Mouse (Mus musculus) hematopoietic stem cell, adult 5-6 weeks (primary cell): Measurements from ENCODE around the gene Haus5. TPM values are rescaled to one million over a fixed set of nuclear protein-coding genes. Genes with fewer than 3 reads are reported as not detected.

Experiments
- total RNA-seq: library from RNA; stranded (forward); fragments of 172-1452, 232-1000 nt; gene quantifications from 2 replicates; pipeline ENCODE4 v1.2.3, GENCODE M21; 2017

Haus5 gene
- total RNA-seq, 1 experiment from 2014 or later: 16.2 TPM

Other genes starting within 250 kb of the Haus5 start
- 11.6 and 14.3 TPM in 2 replicates for gene Hcst, start 245.1 kb downstream of the Haus5 start, total RNA-seq
- 40.3 and 45.4 TPM in 2 replicates for gene Nfkbid, start 243.3 kb downstream of the Haus5 start, total RNA-seq
- gene Aplp1, start 219.5 kb downstream of the Haus5 start, total RNA-seq: not detected in 2 replicates
- not detected in 2 replicates for gene Kirrel2, start 207.3 kb downstream of the Haus5 start, total RNA-seq
- 0.55 and 1.4 TPM in 2 replicates for gene Nphs1, start 206.7 kb downstream of the Haus5 start, total RNA-seq
- not detected in 2 replicates for gene Prodh2, start 171.4 kb downstream of the Haus5 start, total RNA-seq
- 10.3 and 15.1 TPM in 2 replicates for gene Arhgap33, start 129.9 kb downstream of the Haus5 start, total RNA-seq
- gene Hspb6, start 112.8 kb downstream of the Haus5 start, total RNA-seq: 1.6 and 2.7 TPM in 2 replicates
- 14.4 and 17.1 TPM in 2 replicates for gene Proser3, start 112.7 kb downstream of the Haus5 start, total RNA-seq
- 19.6 and 39.0 TPM in 2 replicates for gene Lin37, start 105.2 kb downstream of the Haus5 start, total RNA-seq
- 79.4 and 148 TPM in 2 replicates for gene U2af1l4, start 101.7 kb downstream of the Haus5 start, total RNA-seq
- gene Gm49396, start 101.7 kb downstream of the Haus5 start, total RNA-seq: 5.0 and 9.4 TPM in 2 replicates
- gene Psenen, start 101.4 kb downstream of the Haus5 start, total RNA-seq: 122 and 158 TPM in 2 replicates
- 0.63 TPM in 1 of 2 replicates, not detected in the other for gene Igflr1, start 99.6 kb downstream of the Haus5 start, total RNA-seq
- 18.7 and 26.5 TPM in 2 replicates for gene Kmt2b, start 76.3 kb downstream of the Haus5 start, total RNA-seq
- not detected in 2 replicates for gene Zbtb32, start 66.1 kb downstream of the Haus5 start, total RNA-seq
- gene Upk1a, start 52.1 kb downstream of the Haus5 start, total RNA-seq: not detected in 2 replicates
- 272 and 375 TPM in 2 replicates for gene Cox6b1, start 38.8 kb downstream of the Haus5 start, total RNA-seq
- not detected in 2 replicates for gene Etv2, start 29.1 kb downstream of the Haus5 start, total RNA-seq
- 17.5 and 44.4 TPM in 2 replicates for gene Rbm42, start 14.7 kb downstream of the Haus5 start, total RNA-seq
- gene Pmis2, start 6.6 kb upstream of the Haus5 start, total RNA-seq: not detected in 2 replicates
- gene 2200002J24Rik, start 33.9 kb upstream of the Haus5 start, total RNA-seq: not detected in 2 replicates
- 0.25 TPM in 1 of 2 replicates, not detected in the other for gene Atp4a, start 47.2 kb upstream of the Haus5 start, total RNA-seq
- gene Tmem147, start 64.5 kb upstream of the Haus5 start, total RNA-seq: 34.0 and 38.9 TPM in 2 replicates
- not detected in 2 replicates for gene Gapdhs, start 78.7 kb upstream of the Haus5 start, total RNA-seq
- 0.25 and 2.8 TPM in 2 replicates for gene Sbsn, start 86.5 kb upstream of the Haus5 start, total RNA-seq
- gene Dmkn, start 98.8 kb upstream of the Haus5 start, total RNA-seq: 5.8 TPM in 1 of 2 replicates, not detected in the other
- not detected in 2 replicates for gene Krtdap, start 122.9 kb upstream of the Haus5 start, total RNA-seq
- gene Ffar2, start 158.8 kb upstream of the Haus5 start, total RNA-seq: 31.8 and 42.8 TPM in 2 replicates
- gene Ffar3, start 191.2 kb upstream of the Haus5 start, total RNA-seq: not detected in 2 replicates
- not detected in 2 replicates for gene Ffar1, start 196.6 kb upstream of the Haus5 start, total RNA-seq
- not detected in 2 replicates for gene Cd22, start 215.3 kb upstream of the Haus5 start, total RNA-seq
- 0.38 TPM in 1 of 2 replicates, not detected in the other for gene Mag, start 249.9 kb upstream of the Haus5 start, total RNA-seq